In the genomic region with DNA sequence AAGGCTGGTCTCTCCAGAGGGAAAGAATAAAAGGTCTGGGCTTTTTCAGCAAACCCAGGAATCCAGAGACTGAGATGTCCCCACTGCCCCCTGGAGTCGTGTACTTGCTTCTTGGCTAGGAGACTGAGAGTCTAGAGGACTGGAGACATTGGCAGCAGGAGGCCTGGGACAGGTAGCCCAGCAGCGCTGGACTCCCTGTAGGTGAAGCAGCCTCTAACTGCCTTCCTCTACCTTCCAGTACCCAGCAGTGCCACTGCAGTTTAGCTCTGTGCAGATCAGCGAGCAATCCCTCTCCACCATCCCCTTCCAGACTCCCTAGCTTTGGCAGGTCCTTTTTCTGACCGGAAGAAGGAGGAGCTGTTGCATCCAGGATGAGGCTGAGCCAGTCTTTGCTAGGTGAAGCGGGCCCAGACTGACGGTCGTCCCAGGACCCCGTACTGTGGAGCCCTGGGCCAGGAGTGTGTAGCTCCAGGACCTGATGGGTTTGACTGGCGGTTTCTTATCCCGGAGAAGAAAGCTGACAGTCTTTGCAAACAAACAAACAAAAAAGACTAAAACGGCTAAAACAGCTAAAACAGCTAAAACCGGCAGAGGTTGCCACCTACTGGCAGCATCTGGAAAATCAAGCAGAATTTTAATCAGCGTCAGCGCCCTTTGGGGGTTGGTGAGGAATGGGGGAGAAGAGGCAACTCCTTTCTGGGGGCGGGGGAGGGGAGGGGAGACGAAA, we compare ENCODE assay signal across 8 mouse cellular contexts. TPM values are rescaled to one million over a fixed set of nuclear protein-coding genes. Genes with fewer than 3 reads are reported as not detected.
A peak's percentile ranks its signal among the peaks of the same experiment; 100 is the strongest.
DNase-seq lines count a peak whose midpoint lies in the region; ATAC-seq lines count a peak whose summit lies in the region.

No protein-coding gene starts in this region.

- H3K4me3 ChIP-seq in embryonic facial prominence, embryonic 12.5 days, result peak overlapping the region; percentile 47
- peak overlapping the region; percentile 54 for H3K4me3 ChIP-seq in limb, embryonic 13.5 days
- H3K4me3 ChIP-seq in midbrain, embryonic 15.5 days, result peak overlapping the region; percentile 45

- peak; percentile 83 for ATAC-seq in embryonic facial prominence, embryonic 12.5 days (ENCODE audit: insufficient number of reproducible peaks, insufficient read depth, low FRiP score, low TSS enrichment)
- ATAC-seq in limb, embryonic 13.5 days (ENCODE audit: low FRiP score, low read depth), result peak; percentile 90
- peak; percentile 96 for ATAC-seq in midbrain, embryonic 15.5 days (replicated peaks)

- H3K36me3 ChIP-seq in embryonic facial prominence, embryonic 12.5 days, result no peaks in the 10 kb centered on the region
- H3K36me3 ChIP-seq in limb, embryonic 13.5 days, result no peaks in the 10 kb centered on the region
- H3K36me3 ChIP-seq in midbrain, embryonic 15.5 days (replicated peaks), result no peaks in the 10 kb centered on the region

- no peaks in the 10 kb centered on the region for H3K9me3 ChIP-seq in embryonic facial prominence, embryonic 12.5 days
- no peaks in the 10 kb centered on the region for H3K9me3 ChIP-seq in limb, embryonic 13.5 days
- H3K9me3 ChIP-seq in midbrain, embryonic 15.5 days, result no peaks in the 10 kb centered on the region

- H3K4me1 ChIP-seq in embryonic facial prominence, embryonic 12.5 days, result no peaks in the 10 kb centered on the region
- H3K4me1 ChIP-seq in limb, embryonic 13.5 days, result peaks cover 4% of the 10 kb centered on the region; the same call in 1 of the 2 replicates
- H3K4me1 ChIP-seq in midbrain, embryonic 15.5 days, result peaks cover 7% of the 10 kb centered on the region; the same call in 1 of the 2 replicates

- peak; percentile 38 for DNase-seq in 416B (ENCODE audit: low read depth)
- peak; percentile 42 to 45 for DNase-seq in adrenal gland, postnatal 36 days
- DNase-seq in heart, adult 8-10 months (ENCODE audit: low spot score), result peak; percentile 38
- DNase-seq in kidney, adult 8-10 months, result peak; percentile 42 to 58
- DNase-seq in spleen, postnatal 10 days (ENCODE audit: low spot score in 2 of 2), result peak; percentile 23 to 51

- 1% methylated on average over 16 of the region's 16 CpGs for WGBS in embryonic facial prominence, embryonic 12.5 days
- 1% methylated on average over 16 of the region's 16 CpGs for WGBS in limb, embryonic 13.5 days
- under 1% methylated on average over 16 of the region's 16 CpGs for WGBS in midbrain, embryonic 15.5 days

- no peak overlapping the region for H3K27ac ChIP-seq in embryonic facial prominence, embryonic 12.5 days
- peak overlapping the region; percentile 33; the same call in 1 of the 2 replicates for H3K27ac ChIP-seq in limb, embryonic 13.5 days
- peak overlapping the region; percentile 81 for H3K27ac ChIP-seq in midbrain, embryonic 15.5 days

- H3K9ac ChIP-seq in embryonic facial prominence, embryonic 12.5 days, result peak overlapping the region; percentile 41
- H3K9ac ChIP-seq in limb, embryonic 13.5 days, result peak overlapping the region; percentile 75
- peak overlapping the region; percentile 49 for H3K9ac ChIP-seq in midbrain, embryonic 15.5 days

- no peaks in the 10 kb centered on the region for H3K27me3 ChIP-seq in embryonic facial prominence, embryonic 12.5 days
- no peaks in the 10 kb centered on the region for H3K27me3 ChIP-seq in limb, embryonic 13.5 days
- no peaks in the 10 kb centered on the region for H3K27me3 ChIP-seq in midbrain, embryonic 15.5 days (replicated peaks)

- peak overlapping the region; percentile 53 for H3K4me2 ChIP-seq in embryonic facial prominence, embryonic 12.5 days (replicated peaks)
- peak overlapping the region; percentile 67 for H3K4me2 ChIP-seq in limb, embryonic 13.5 days (replicated peaks)
- H3K4me2 ChIP-seq in midbrain, embryonic 15.5 days, result peak overlapping the region; percentile 47

RNA-seq across cellular contexts. Expression of a gene that starts 32.7 kb away (rescaled TPM):
- 10 to 100 TPM; 18.7 to 18.9 TPM for total RNA-seq in adrenal gland, postnatal 36 days (2021)
- 9.2 and 10.5 TPM in 2 replicates for polyA plus RNA-seq in embryonic facial prominence, embryonic 12.5 days (2016; fragmentation: Nextera tagmentation; extraction: Ambion mirVana)
- 10 to 100 TPM in 3 of 4 experiments, 1 to 10 TPM in 1; 8.9 to 10.8 (median 10.3) TPM for total RNA-seq in heart, adult 8-10 months (2022)
- polyA plus RNA-seq in limb, embryonic 13.5 days (2015; fragmentation: Nextera tagmentation; extraction: Ambion mirVana), result 5.9 and 6.8 TPM in 2 replicates
- polyA plus RNA-seq in midbrain, embryonic 15.5 days (2015; fragmentation: Nextera tagmentation; extraction: Ambion mirVana), result 19.3 and 19.8 TPM in 2 replicates
